Mouse (Mus musculus) MEL (cell line): ENCODE results near the gene Kitl.

Source experiments
- CTCF ChIP-seq, 3 experiments: IDR thresholded peaks in 2 of 3; conservative IDR thresholded peaks in 1 of 3; 2 replicates each; pipeline ENCODE4 v1.5.1; 2011 to 2012; ENCODE audit warnings: low read length in 3 of 3, low read depth in 2 of 3, mild to moderate bottlenecking in 2 of 3, improper control_type of control experiment in 1 of 3, inconsistent platforms in 1 of 3, mixed read lengths in 1 of 3, moderate library complexity in 1 of 3; ENCODE audit not compliant: control insufficient read depth in 1 of 3, insufficient read depth in 1 of 3, poor library complexity in 1 of 3, severe bottlenecking in 1 of 3
- EP300 ChIP-seq, 2 experiments: IDR thresholded peaks; 2 replicates each; pipeline ENCODE4 v1.6.1; 2011; ENCODE audit warnings: improper control_type of control experiment in 2 of 2, low read length in 2 of 2, low read depth in 1 of 2, mild to moderate bottlenecking in 1 of 2
- HCFC1 ChIP-seq: IDR thresholded peaks from 2 replicates; pipeline ENCODE4 v1.6.1; 2012; ENCODE audit warnings: low read depth, mild to moderate bottlenecking, inconsistent platforms, low read length, improper control_type of control experiment, moderate library complexity
- JUND ChIP-seq: IDR thresholded peaks from 2 replicates; pipeline ENCODE4 v1.6.1; 2011; ENCODE audit warnings: low read depth, mild to moderate bottlenecking, improper control_type of control experiment, low read length
- USF2 ChIP-seq, 2 experiments: IDR thresholded peaks; 2 replicates each; pipeline ENCODE4 v1.6.1; 2011 to 2012; ENCODE audit warnings: improper control_type of control experiment in 2 of 2, low read length in 2 of 2, borderline replicate concordance in 1 of 2, inconsistent platforms in 1 of 2, low read depth in 1 of 2, mild to moderate bottlenecking in 1 of 2; ENCODE audit not compliant: insufficient read depth in 1 of 2

- TF ChIP-seq CTCF (IDR thresholded peaks at IDR 0.05 in 2 of 3, conservative IDR thresholded peaks at IDR 0.05 in 1 of 3; ENCODE audit: control insufficient read depth in 1 of 3, insufficient read depth in 1 of 3, low read depth in 2 of 3, low read length in 3 of 3, poor library complexity in 1 of 3, severe bottlenecking in 1 of 3), result no peak
- TF ChIP-seq JUND, result no peak
- no peak for TF ChIP-seq USF2 (IDR thresholded peaks at IDR 0.05; ENCODE audit: borderline replicate concordance in 1 of 2, insufficient read depth in 1 of 2, low read depth in 1 of 2, low read length in 2 of 2)
- TF ChIP-seq EP300 (IDR thresholded peaks at IDR 0.05; ENCODE audit: low read depth in 1 of 2, low read length in 2 of 2), result no peak
- TF ChIP-seq HCFC1, result no peak
Measured at GRCm38 (mm10) chr10:100065529-100066301, 50.3 kb downstream of the Kitl start.
